25 mouse cellular contexts compared by ENCODE assay signal in the genomic region with DNA sequence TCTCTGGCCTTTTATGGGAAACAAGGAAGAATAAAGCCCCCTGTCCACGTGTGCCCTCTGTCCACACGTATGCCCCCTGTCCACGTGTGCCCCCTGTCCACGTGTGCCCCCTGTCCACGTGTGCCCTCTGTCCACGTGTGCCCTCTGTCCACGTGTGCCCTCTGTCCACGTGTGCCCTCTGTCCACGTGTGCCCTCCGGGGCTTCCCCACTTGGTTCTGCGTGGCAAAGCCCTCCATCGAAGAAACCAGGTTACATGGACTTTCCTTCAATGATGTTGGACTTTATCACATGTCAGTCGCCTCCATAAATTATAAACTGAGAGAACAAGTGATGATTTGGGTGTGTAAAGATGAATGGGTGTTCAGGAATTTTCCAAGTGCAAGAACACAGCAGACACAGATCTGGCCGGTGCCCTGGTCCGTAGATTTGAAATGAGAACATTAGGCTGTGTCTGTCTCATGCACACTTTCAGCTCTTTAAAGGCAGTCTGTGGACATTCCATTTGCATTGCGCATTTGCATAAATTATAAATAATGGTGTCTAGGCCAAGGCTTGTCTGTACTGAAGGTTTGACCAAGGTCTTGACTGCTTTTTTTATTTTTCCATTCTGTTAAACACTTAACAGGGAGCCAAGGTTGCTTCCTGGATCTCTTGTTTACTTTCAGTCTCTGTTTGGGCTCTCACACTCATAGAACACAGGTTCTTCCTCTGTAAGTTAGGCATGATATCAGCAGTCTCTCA.
"Had no signal": no experiment of that assay in that cellular context is flagged by ENCODE, and none has a peak within 500 bp of the region (broad histone marks: within the 10 kb centered on the region; RNA-seq: fewer than 3 reads in every experiment).

No protein-coding gene starts in this region.

- H3K4me2 ChIP-seq: heart, embryonic 12.5 days; hindbrain, embryonic 12.5 days; hindbrain, embryonic 14.5 days; intestine, embryonic 15.5 days; kidney, embryonic 15.5 days; limb, embryonic 12.5 days; liver, embryonic 11.5 days; liver, embryonic 13.5 days had no signal

- H3K9me3 ChIP-seq: heart, embryonic 10.5 days; hindbrain, embryonic 10.5 days; hindbrain, embryonic 12.5 days; intestine, embryonic 15.5 days; kidney, embryonic 15.5 days; limb, embryonic 10.5 days; liver, embryonic 13.5 days had no signal

- H3K4me3 ChIP-seq: heart, embryonic 10.5 days; heart, embryonic 12.5 days; hindbrain, embryonic 10.5 days; hindbrain, embryonic 12.5 days; intestine, embryonic 15.5 days; kidney, embryonic 15.5 days; layer of hippocampus, adult 2 months; left cerebral cortex, adult 2 months; limb, embryonic 10.5 days; limb, embryonic 12.5 days; liver, embryonic 13.5 days had no signal

- H3K9ac ChIP-seq: heart, embryonic 12.5 days; hindbrain, embryonic 12.5 days; hindbrain, embryonic 14.5 days; intestine, embryonic 15.5 days; kidney, embryonic 15.5 days; limb, embryonic 12.5 days; liver, embryonic 13.5 days had no signal

- H3K36me3 ChIP-seq: heart, embryonic 10.5 days; heart, embryonic 12.5 days; hindbrain, embryonic 10.5 days; hindbrain, embryonic 12.5 days; intestine, embryonic 15.5 days; kidney, embryonic 15.5 days; limb, embryonic 10.5 days; limb, embryonic 12.5 days; liver, embryonic 13.5 days had no signal

- H3K27ac ChIP-seq: heart, embryonic 10.5 days; hindbrain, embryonic 10.5 days; hindbrain, embryonic 12.5 days; hindbrain, embryonic 14.5 days; intestine, embryonic 15.5 days; kidney, embryonic 15.5 days; layer of hippocampus, adult 2 months; left cerebral cortex, adult 2 months; limb, embryonic 10.5 days; limb, embryonic 12.5 days; liver, embryonic 13.5 days had no signal

- H3K27me3 ChIP-seq: heart, embryonic 12.5 days; hindbrain, embryonic 12.5 days; intestine, embryonic 15.5 days; kidney, embryonic 15.5 days; limb, embryonic 12.5 days; liver, embryonic 13.5 days had no signal

- H3K4me1 ChIP-seq: heart, embryonic 10.5 days; heart, embryonic 12.5 days; hindbrain, embryonic 12.5 days; intestine, embryonic 15.5 days; liver, embryonic 13.5 days had no signal

- DNase-seq: gastrocnemius, postnatal 25 days; heart, adult 18-20 months; heart, postnatal 10 days; heart, postnatal 4 days; kidney, adult 18-20 months; kidney, adult 9 months; kidney, postnatal 10 days; kidney, postnatal 36 days; liver; liver, embryonic 13.5 days had no signal

- ATAC-seq: hindbrain, embryonic 16.5 days; inflammation-experienced regulatory T-cells, adult 6 months; intestine, embryonic 15.5 days; intestine, postnatal 0 days had no signal
